Mouse (Mus musculus) liver, embryonic 14.5 days (tissue): ENCODE data around the gene Rfx4.

ENCODE experiments used
- CTCF ChIP-seq: IDR thresholded peaks from 2 replicates; pipeline ENCODE4 v1.5.1; 2016; ENCODE audit warnings: antibody characterized with exemption, low read depth, control low read depth
- EP300 ChIP-seq: IDR thresholded peaks from 2 replicates; pipeline ENCODE4 v1.6.1; 2016; ENCODE audit warnings: antibody characterized with exemption, low read depth

DNA sequence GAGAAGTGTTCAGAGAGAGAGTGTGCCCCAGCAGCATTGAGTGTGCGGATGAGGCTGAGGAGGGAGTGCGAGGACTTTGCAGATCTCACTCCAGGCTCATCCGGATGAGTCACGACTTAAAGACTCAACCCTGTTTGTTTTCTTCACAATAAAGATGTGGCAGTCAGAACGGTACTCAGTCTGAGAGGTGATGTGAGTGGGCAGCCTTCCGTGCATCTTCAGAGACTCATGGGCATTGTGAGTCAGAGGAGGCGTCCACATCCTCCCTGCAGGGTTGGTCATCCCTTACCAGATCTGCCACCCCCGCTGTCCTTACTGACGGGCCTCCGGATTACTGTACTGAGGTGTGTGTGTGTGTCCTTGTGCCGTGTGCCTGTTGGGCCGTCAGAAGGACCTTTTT is 28.9 kb upstream of the Rfx4 start:
- TF ChIP-seq CTCF = no peak
- no peak for TF ChIP-seq EP300
